Mouse (Mus musculus) bone marrow macrophage, adult 2 months (primary cell): ENCODE measurements at regions not wholly inside any gene's neighbourhood (a gene's known extent, or its start where the extent isn't known, plus 50 kb on each side); places are given as distances from the start of the nearest gene placed in this dataset.

Experiments used
- H3K27ac ChIP-seq: 2 replicates; pipeline ENCODE4 v1.5.1; 2012; ENCODE audit warnings: low read depth, low read length; ENCODE audit not compliant: insufficient read depth
- H3K4me1 ChIP-seq: 2 replicates; pipeline ENCODE4 v1.6.1; 2012; ENCODE audit warnings: low read length; ENCODE audit not compliant: control insufficient read depth, insufficient read depth
- H3K4me3 ChIP-seq: 2 replicates; pipeline ENCODE4 v1.5.1; 2012; ENCODE audit warnings: mild to moderate bottlenecking, low read length, moderate library complexity; ENCODE audit not compliant: insufficient read depth
- CTCF ChIP-seq: IDR thresholded peaks from 2 replicates; pipeline ENCODE4 v1.5.1; 2012; ENCODE audit warnings: low read depth, mild to moderate bottlenecking, low read length, moderate library complexity
- POLR2A ChIP-seq: IDR thresholded peaks from 2 replicates; pipeline ENCODE4 v1.6.1; 2012; ENCODE audit warnings: mild to moderate bottlenecking, low read depth, low read length, borderline replicate concordance

- TF ChIP-seq CTCF (no peak), POLR2A (no peak)
- no peaks in the 10 kb centered on the region for H3K4me1 ChIP-seq
- no peak overlapping the region for H3K4me3 ChIP-seq
- no peak overlapping the region for H3K27ac ChIP-seq
Measured at GRCm38 (mm10) chr14:25202312-25202711, 256.7 kb upstream of the Zmiz1 start.

GRCm38 (mm10) chr14:25204091-25204490, 254.9 kb upstream of the Zmiz1 start:
- Histone ChIP-seq H3K4me3 (no peak overlapping the region), H3K27ac (no peak overlapping the region), H3K4me1 (no peaks in the 10 kb centered on the region)
- no peak for TF ChIP-seq CTCF
- no peak for TF ChIP-seq POLR2A

- Histone ChIP-seq H3K27ac (no peak overlapping the region), H3K4me3 (no peak overlapping the region), H3K4me1 (no peaks in the 10 kb centered on the region)
- TF ChIP-seq POLR2A (no peak), CTCF (no peak)
Measured at GRCm38 (mm10) chr14:25206855-25207254, 252.1 kb upstream of the Zmiz1 start.

- H3K4me3 ChIP-seq = no peak overlapping the region
- H3K4me1 ChIP-seq = no peaks in the 10 kb centered on the region
- no peak overlapping the region for H3K27ac ChIP-seq
- TF ChIP-seq CTCF (no peak), POLR2A (no peak)
Measured at GRCm38 (mm10) chr14:25207422-25207821, 251.6 kb upstream of the Zmiz1 start.

- no peak overlapping the region for H3K27ac ChIP-seq
Measured at GRCm38 (mm10) chr14:25208221-25209056, 250.5 kb upstream of the Zmiz1 start.

GRCm38 (mm10) chr14:25213056-25213455, 245.9 kb upstream of the Zmiz1 start:
- no peak overlapping the region for H3K27ac ChIP-seq
- TF ChIP-seq POLR2A = no peak
- TF ChIP-seq CTCF = no peak
- no peaks in the 10 kb centered on the region for H3K4me1 ChIP-seq
- H3K4me3 ChIP-seq = no peak overlapping the region

More at GRCm38 (mm10) chr14:25208221-25209056, 250.5 kb upstream of the Zmiz1 start:
- no peaks in the 10 kb centered on the region for H3K4me1 ChIP-seq
- TF ChIP-seq POLR2A = no peak
- no peak for TF ChIP-seq CTCF
- H3K4me3 ChIP-seq = no peak overlapping the region

- Histone ChIP-seq H3K4me3 (no peak overlapping the region), H3K4me1 (no peaks in the 10 kb centered on the region), H3K27ac (no peak overlapping the region)
- TF ChIP-seq CTCF (no peak), POLR2A (no peak)
Measured at GRCm38 (mm10) chr14:25223091-25223490, 235.9 kb upstream of the Zmiz1 start.

DNA sequence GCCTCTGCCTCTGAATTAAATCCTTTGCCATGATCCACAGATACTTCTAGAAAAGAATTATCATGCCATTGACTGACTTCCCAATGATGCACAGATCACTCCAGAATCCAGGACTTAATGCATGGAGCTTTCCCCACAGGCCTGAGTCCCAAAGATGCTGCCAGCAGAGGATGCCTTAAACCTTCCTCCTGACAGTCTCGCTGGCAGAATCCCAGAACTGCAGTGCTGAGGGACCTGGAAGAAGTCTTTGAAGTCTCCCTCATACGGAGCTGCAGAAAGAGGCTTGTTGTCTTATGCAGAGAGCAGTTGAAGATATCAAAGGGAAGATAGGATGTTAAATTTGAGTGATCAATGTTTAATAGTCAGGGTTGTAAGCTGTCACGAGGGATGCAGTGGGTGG, 233.8 kb upstream of the Zmiz1 start:
- TF ChIP-seq POLR2A = no peak
- no peak for TF ChIP-seq CTCF
- no peak overlapping the region for H3K27ac ChIP-seq
- no peaks in the 10 kb centered on the region for H3K4me1 ChIP-seq
- no peak overlapping the region for H3K4me3 ChIP-seq

DNA sequence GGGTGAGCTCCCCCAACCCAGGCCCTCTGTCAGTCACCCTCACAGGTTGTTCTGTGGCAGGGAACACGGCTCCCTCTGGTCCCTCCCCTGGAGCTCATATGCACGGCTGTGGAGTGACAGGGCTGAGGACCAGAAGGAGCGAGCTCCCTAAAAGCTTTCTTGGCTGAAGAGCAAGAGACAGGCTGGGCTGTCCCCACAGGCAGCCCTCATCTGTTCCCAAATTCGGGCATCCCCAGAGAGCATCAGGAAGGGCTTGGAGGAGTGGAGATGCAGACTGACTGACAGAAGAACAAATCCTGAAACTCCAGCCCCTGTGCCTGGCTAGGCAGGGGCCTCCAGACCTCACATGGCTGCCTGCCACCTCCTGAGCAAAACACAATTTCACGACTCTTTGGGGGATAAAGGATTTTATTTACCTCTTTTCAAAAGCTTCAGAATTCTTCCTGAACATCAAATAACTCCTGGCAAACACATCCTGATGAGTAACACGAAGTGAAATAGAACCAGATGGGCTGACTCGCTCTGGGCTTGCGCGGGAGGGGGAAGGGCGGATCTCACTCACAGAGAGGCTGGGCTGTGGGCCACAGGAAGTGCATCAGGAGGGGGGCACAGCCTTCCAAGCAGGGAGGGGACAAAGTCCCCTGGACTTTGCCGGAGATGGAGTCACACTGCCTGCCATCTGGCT, 232.7 kb upstream of the Zmiz1 start:
- Histone ChIP-seq H3K4me1 (no peaks in the 10 kb centered on the region), H3K4me3 (no peak overlapping the region), H3K27ac (no peak overlapping the region)
- TF ChIP-seq POLR2A = no peak
- no peak for TF ChIP-seq CTCF
